Mouse (Mus musculus): ENCODE measurements around the gene Prkrip1.

Prkrip1 gene

GRCm38 (mm10) chr5:136198474-136199391, at the start of gene Prkrip1:
Gene Prkrip1, minus strand, starts transcription at chr5:136198963.
- DNase-seq (ENCODE audit: extremely low spot score, low read depth, low spot score): peak; percentile 97

- no peak for DNase-seq (ENCODE audit: extremely low spot score, low read depth, low spot score)
Observed at GRCm38 (mm10) chr5:136248441-136248840, 49.7 kb upstream of the Prkrip1 start.

- no peak for DNase-seq (ENCODE audit: extremely low spot score, low read depth, low spot score)
Observed at GRCm38 (mm10) chr5:136246452-136246838, 47.7 kb upstream of the Prkrip1 start, which contains the start of gene Sh2b2. Gene Sh2b2, minus strand, starts transcription at chr5:136246556.

GRCm38 (mm10) chr5:136245541-136246451, 47.0 kb upstream of the Prkrip1 start:
- DNase-seq (ENCODE audit: extremely low spot score, low read depth, low spot score): no peak

GRCm38 (mm10) chr5:136244762-136245540, 46.2 kb upstream of the Prkrip1 start:
- peak; percentile 33 for DNase-seq (ENCODE audit: extremely low spot score, low read depth, low spot score)

GRCm38 (mm10) chr5:136243851-136244761, 45.3 kb upstream of the Prkrip1 start:
- DNase-seq (ENCODE audit: extremely low spot score, low read depth, low spot score): no peak

- DNase-seq (ENCODE audit: extremely low spot score, low read depth, low spot score): no peak
Observed at GRCm38 (mm10) chr5:136241161-136241560, 42.4 kb upstream of the Prkrip1 start.

GRCm38 (mm10) chr5:136240381-136240780, 41.6 kb upstream of the Prkrip1 start:
- no peak for DNase-seq (ENCODE audit: extremely low spot score, low read depth, low spot score)

GRCm38 (mm10) chr5:136237607-136238006, 38.8 kb upstream of the Prkrip1 start:
- DNase-seq (ENCODE audit: extremely low spot score, low read depth, low spot score): no peak

- DNase-seq (ENCODE audit: extremely low spot score, low read depth, low spot score): no peak
Observed at GRCm38 (mm10) chr5:136236611-136237010, 37.8 kb upstream of the Prkrip1 start.

- no peak for DNase-seq (ENCODE audit: extremely low spot score, low read depth, low spot score)
Observed at GRCm38 (mm10) chr5:136230348-136231035, 31.7 kb upstream of the Prkrip1 start.

GRCm38 (mm10) chr5:136226246-136226876, 27.6 kb upstream of the Prkrip1 start:
- no peak for DNase-seq (ENCODE audit: extremely low spot score, low read depth, low spot score)

GRCm38 (mm10) chr5:136218585-136218984, 19.8 kb upstream of the Prkrip1 start:
- DNase-seq (ENCODE audit: extremely low spot score, low read depth, low spot score): no peak

GRCm38 (mm10) chr5:136217932-136218381, 19.2 kb upstream of the Prkrip1 start:
- DNase-seq (ENCODE audit: extremely low spot score, low read depth, low spot score): no peak

- DNase-seq (ENCODE audit: extremely low spot score, low read depth, low spot score): no peak
Observed at GRCm38 (mm10) chr5:136217004-136217665, 18.4 kb upstream of the Prkrip1 start.

- DNase-seq (ENCODE audit: extremely low spot score, low read depth, low spot score): no peak
Observed at GRCm38 (mm10) chr5:136215958-136216357, 17.2 kb upstream of the Prkrip1 start.

- DNase-seq (ENCODE audit: extremely low spot score, low read depth, low spot score): no peak
Observed at GRCm38 (mm10) chr5:136215211-136215610, 16.4 kb upstream of the Prkrip1 start.

- DNase-seq (ENCODE audit: extremely low spot score, low read depth, low spot score): no peak
Observed at GRCm38 (mm10) chr5:136213716-136214115, 15.0 kb upstream of the Prkrip1 start.
